Mouse (Mus musculus): ENCODE results near the gene Rflnb.
"Not testable (repeated sequence)": the region's sequence is repeated elsewhere in the genome, so short reads cannot be mapped to it uniquely, and the experiment has no call there.

Rflnb gene

GRCm38 (mm10) chr11:76037581-76038294 is 10.2 kb upstream of the Rflnb start:
- DNase-seq (ENCODE audit: low spot score in 2 of 2), result no peak

- no peak for DNase-seq (ENCODE audit: low spot score in 2 of 2)
Measured at GRCm38 (mm10) chr11:76035182-76035581, 7.6 kb upstream of the Rflnb start.

GRCm38 (mm10) chr11:76033836-76034235 is 6.3 kb upstream of the Rflnb start:
- DNase-seq (ENCODE audit: low spot score in 2 of 2), result no peak

GRCm38 (mm10) chr11:76033359-76033758 is 5.8 kb upstream of the Rflnb start:
- DNase-seq (ENCODE audit: low spot score in 2 of 2), result no peak

GRCm38 (mm10) chr11:76028072-76028465 is 487 bp upstream of the Rflnb start:
- no peak for DNase-seq (ENCODE audit: low spot score in 2 of 2)

GRCm38 (mm10) chr11:76026527-76027138 is 949 bp downstream of the Rflnb start:
- DNase-seq (ENCODE audit: low spot score in 2 of 2), result no peak

GRCm38 (mm10) chr11:76025080-76025583 is 2.5 kb downstream of the Rflnb start:
- DNase-seq (ENCODE audit: low spot score in 2 of 2), result no peak

GRCm38 (mm10) chr11:76020916-76021315 is 6.7 kb downstream of the Rflnb start:
- no peak for DNase-seq (ENCODE audit: low spot score in 2 of 2)

- no peak for DNase-seq (ENCODE audit: low spot score in 2 of 2)
Measured at GRCm38 (mm10) chr11:76019879-76020278, 7.7 kb downstream of the Rflnb start.

- DNase-seq (ENCODE audit: low spot score in 2 of 2), result no peak
Measured at GRCm38 (mm10) chr11:76015814-76016213, 11.8 kb downstream of the Rflnb start.

- no peak for DNase-seq (ENCODE audit: low spot score in 2 of 2)
Measured at GRCm38 (mm10) chr11:76015251-76015650, 12.3 kb downstream of the Rflnb start.

- no peak for DNase-seq (ENCODE audit: low spot score in 2 of 2)
Measured at GRCm38 (mm10) chr11:76010838-76011624, 16.6 kb downstream of the Rflnb start.

- no peak for DNase-seq (ENCODE audit: low spot score in 2 of 2)
Measured at GRCm38 (mm10) chr11:76009101-76009500, 18.5 kb downstream of the Rflnb start.

GRCm38 (mm10) chr11:76008162-76008561 is 19.4 kb downstream of the Rflnb start:
- no peak for DNase-seq (ENCODE audit: low spot score in 2 of 2)

GRCm38 (mm10) chr11:76004276-76004675 is 23.3 kb downstream of the Rflnb start:
- not testable (repeated sequence) for DNase-seq (ENCODE audit: low spot score in 2 of 2)

GRCm38 (mm10) chr11:76001237-76001878 is 26.2 kb downstream of the Rflnb start:
- no peak for DNase-seq (ENCODE audit: low spot score in 2 of 2)

GRCm38 (mm10) chr11:76000701-76001100 is 26.9 kb downstream of the Rflnb start:
- no peak for DNase-seq (ENCODE audit: low spot score in 2 of 2)

GRCm38 (mm10) chr11:75999440-76000155 is 28.0 kb downstream of the Rflnb start, which contains the start of gene 1700016K19Rik:
TSS of gene 1700016K19Rik (plus strand) at chr11:75999912.
- peak; percentile 71 to 81 for DNase-seq (ENCODE audit: low spot score in 2 of 2)

GRCm38 (mm10) chr11:75994357-75994756 is 33.2 kb downstream of the Rflnb start:
- no peak for DNase-seq (ENCODE audit: low spot score in 2 of 2)

- no peak for DNase-seq (ENCODE audit: low spot score in 2 of 2)
Measured at GRCm38 (mm10) chr11:75992481-75992880, 35.1 kb downstream of the Rflnb start.

GRCm38 (mm10) chr11:75991911-75992310 is 35.7 kb downstream of the Rflnb start:
- DNase-seq (ENCODE audit: low spot score in 2 of 2), result no peak
